Mouse (Mus musculus) thymus, adult 2 months (tissue): Measurements from ENCODE around the gene Agap3. TPM values are rescaled to one million over a fixed set of nuclear protein-coding genes. Genes with fewer than 3 reads are reported as not detected.

Experiments used
- DNase-seq: peaks from one replicate; pipeline ENCODE4 v3.0.0; 2021
- H3K27ac ChIP-seq: fragments of 200-500 bp; 2 replicates; pipeline ENCODE4 v1.5.1; 2012; ENCODE audit warnings: low read length, control low read depth; ENCODE audit not compliant: control insufficient read depth, insufficient read depth
- H3K27me3 ChIP-seq: fragments of 200-500 bp; 2 replicates; pipeline ENCODE4 v1.6.1; 2012; ENCODE audit warnings: mild to moderate bottlenecking, low read length, moderate library complexity, mixed read lengths; ENCODE audit not compliant: control insufficient read depth, insufficient read depth
- H3K36me3 ChIP-seq: fragments of 200-500 bp; 2 replicates; pipeline ENCODE4 v1.6.1; 2012; ENCODE audit warnings: mild to moderate bottlenecking, low read length, moderate library complexity; ENCODE audit not compliant: control insufficient read depth, insufficient read depth
- H3K4me1 ChIP-seq: fragments of 200-500 bp; replicated peaks from 2 replicates; pipeline ENCODE4 v1.6.1; 2012; ENCODE audit warnings: low read length; ENCODE audit not compliant: control insufficient read depth, insufficient read depth
- H3K4me3 ChIP-seq: fragments of 200-500 bp; 2 replicates; pipeline ENCODE4 v1.5.1; 2012; ENCODE audit warnings: mild to moderate bottlenecking, low read length, control low read depth, moderate library complexity; ENCODE audit not compliant: control insufficient read depth, insufficient read depth
- CTCF ChIP-seq: fragments of 200-500 bp; IDR thresholded peaks from 2 replicates; pipeline ENCODE4 v1.5.1; 2012; ENCODE audit warnings: mild to moderate bottlenecking, control low read depth, low read length, moderate library complexity, borderline replicate concordance; ENCODE audit not compliant: control insufficient read depth, poor library complexity, insufficient read depth; ENCODE audit errors: extremely low read depth
- POLR2A ChIP-seq: fragments of 200-500 bp; IDR thresholded peaks from 2 replicates; pipeline ENCODE4 v1.6.1; 2012; ENCODE audit warnings: mild to moderate bottlenecking, low read length, control low read depth, moderate library complexity; ENCODE audit not compliant: control insufficient read depth, poor library complexity, insufficient read depth; ENCODE audit errors: extremely low read depth
- WGBS: fragments of 180-500 bp; shearing (Covaris S2); methylation state at CpG from one replicate; pipeline ENCODE4 v1.1.7; 2018; 5-methylcytosine and 5-hydroxymethylcytosine counted together
- polyA plus RNA-seq: library from polyadenylated mRNA; depleted of rRNA; stranded (reverse); fragments of >200 nt; gene quantifications from 2 replicates; pipeline ENCODE4 v1.2.3, GENCODE M21; 2012

Gene Agap3
- polyA plus RNA-seq, 1 experiment: 111 TPM

DNA sequence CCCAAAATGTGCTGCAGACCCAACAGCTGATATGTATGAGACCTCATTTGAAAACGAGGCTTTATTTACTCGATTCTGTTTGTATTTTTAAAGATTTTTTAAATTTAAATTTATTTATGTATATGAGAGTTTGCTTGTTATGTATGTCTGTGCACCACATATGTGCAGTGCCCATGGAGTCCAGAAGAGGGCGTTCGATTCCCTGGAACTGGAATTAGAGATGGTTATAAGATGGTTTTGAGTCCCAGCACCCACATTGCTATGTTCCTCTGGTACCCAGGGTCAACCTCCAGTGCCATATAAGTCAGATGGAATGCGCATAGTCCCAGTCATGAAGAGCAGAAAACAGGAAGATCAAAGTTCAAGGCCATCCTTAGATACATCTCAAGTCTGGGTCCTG is 82.3 kb downstream of the Agap3 start:
- DNase-seq: no peak
- TF ChIP-seq POLR2A (no peak), CTCF (no peak)
- no peak overlapping the region for H3K27ac ChIP-seq
- 58% methylated on average over 5 of the region's 5 CpGs for WGBS
- H3K36me3 ChIP-seq: no peaks in the 10 kb centered on the region
- H3K4me1 ChIP-seq: no peaks in the 10 kb centered on the region
- no peaks in the 10 kb centered on the region; the same call in 1 of the 2 replicates for H3K27me3 ChIP-seq
- H3K4me3 ChIP-seq: no peak overlapping the region

- no peak overlapping the region for H3K4me3 ChIP-seq
- DNase-seq: no peak
- no peak for TF ChIP-seq POLR2A
- TF ChIP-seq CTCF: no peak
- 87% methylated on average over 3 of the region's 3 CpGs for WGBS
- no peaks in the 10 kb centered on the region for H3K4me1 ChIP-seq
- no peak overlapping the region for H3K27ac ChIP-seq
- no peaks in the 10 kb centered on the region; the same call in 1 of the 2 replicates for H3K27me3 ChIP-seq
- H3K36me3 ChIP-seq: no peaks in the 10 kb centered on the region
Measured at GRCm38 (mm10) chr5:24535731-24536130, 83.8 kb downstream of the Agap3 start.

DNA sequence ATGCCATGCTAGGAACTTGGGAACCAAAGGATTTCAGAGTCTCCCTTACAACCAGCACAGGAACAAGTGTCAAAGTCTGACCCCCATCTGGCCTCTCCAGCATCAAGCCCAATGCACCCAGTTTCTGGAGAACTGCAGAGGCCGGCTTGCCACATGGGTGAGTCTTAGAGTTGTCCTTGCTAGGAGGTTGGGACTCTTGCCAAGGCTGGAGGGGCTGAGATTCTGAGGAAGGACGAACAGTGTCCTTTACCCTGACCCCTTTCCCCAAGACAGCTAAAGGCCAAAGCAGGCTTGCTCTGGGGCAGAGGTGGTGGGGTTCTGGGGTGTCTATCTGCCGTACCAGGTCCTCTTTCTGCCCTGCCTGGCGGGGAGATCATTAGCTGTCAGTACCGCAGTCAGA is 84.5 kb downstream of the Agap3 start:
- no peak for TF ChIP-seq CTCF
- no peak for TF ChIP-seq POLR2A
- no peaks in the 10 kb centered on the region for H3K36me3 ChIP-seq
- H3K27me3 ChIP-seq: no peaks in the 10 kb centered on the region; the same call in 1 of the 2 replicates
- H3K27ac ChIP-seq: no peak overlapping the region
- no peak for DNase-seq
- no peaks in the 10 kb centered on the region for H3K4me1 ChIP-seq
- H3K4me3 ChIP-seq: no peak overlapping the region
- 90% methylated on average over 5 of the region's 5 CpGs for WGBS

- Histone ChIP-seq H3K4me3 (no peak overlapping the region), H3K27ac (no peak overlapping the region), H3K36me3 (no peaks in the 10 kb centered on the region), H3K27me3 (no peaks in the 10 kb centered on the region; the same call in 1 of the 2 replicates), H3K4me1 (no peaks in the 10 kb centered on the region)
- TF ChIP-seq POLR2A: no peak
- TF ChIP-seq CTCF: no peak
- 88% methylated on average over 16 of the region's 16 CpGs for WGBS
- no peak for DNase-seq
Measured at GRCm38 (mm10) chr5:24537618-24538017, 85.6 kb downstream of the Agap3 start.

GRCm38 (mm10) chr5:24539571-24540296 is 87.8 kb downstream of the Agap3 start:
- no peak for DNase-seq
- Histone ChIP-seq H3K36me3 (no peaks in the 10 kb centered on the region), H3K4me3 (no peak overlapping the region), H3K4me1 (peaks cover 5% of the 10 kb centered on the region), H3K27ac (no peak overlapping the region), H3K27me3 (no peaks in the 10 kb centered on the region; the same call in 1 of the 2 replicates)
- WGBS: 95% methylated on average over 22 of the region's 22 CpGs
- no peak for TF ChIP-seq CTCF

GRCm38 (mm10) chr5:24540387-24541143 is 88.6 kb downstream of the Agap3 start, which contains the start of gene Asb10:
Gene Asb10 (minus strand): TSS chr5:24540978.
- WGBS: 25% methylated on average over 14 of the region's 14 CpGs
- H3K4me1 ChIP-seq: peaks cover 5% of the 10 kb centered on the region
- H3K27ac ChIP-seq: no peak within 1 kb of the TSS
- no peaks in the 10 kb centered on the region; the same call in 1 of the 2 replicates for H3K27me3 ChIP-seq
- no peak for DNase-seq
- TF ChIP-seq CTCF (no peak), POLR2A (no peak)
- H3K4me3 ChIP-seq: no peak within 1 kb of the TSS
- no peaks in the 10 kb centered on the region for H3K36me3 ChIP-seq

DNA sequence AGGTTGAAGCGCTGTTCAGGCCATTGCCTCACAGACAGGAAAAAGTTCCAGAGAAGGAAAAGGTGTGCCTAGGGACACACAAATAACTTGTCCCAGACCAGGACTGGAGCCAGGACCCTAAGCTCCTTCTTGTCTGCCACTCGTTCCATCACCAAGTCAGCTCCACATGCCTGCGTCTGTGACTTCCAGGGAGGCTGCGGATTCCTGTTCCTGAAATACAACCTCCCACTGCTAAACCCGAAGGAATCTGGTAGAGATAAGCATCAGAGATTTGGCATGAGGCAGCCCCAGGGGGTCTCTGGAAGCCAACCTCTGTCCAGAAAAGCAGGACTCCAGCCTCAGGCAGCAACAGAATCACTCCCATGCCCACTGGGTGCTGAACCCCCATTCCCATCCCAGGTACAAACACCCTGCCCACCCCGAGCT is 89.2 kb downstream of the Agap3 start:
- Histone ChIP-seq H3K27ac (no peak overlapping the region), H3K4me3 (no peak overlapping the region), H3K27me3 (no peaks in the 10 kb centered on the region), H3K36me3 (no peaks in the 10 kb centered on the region), H3K4me1 (peaks cover 5% of the 10 kb centered on the region)
- DNase-seq: no peak
- TF ChIP-seq POLR2A (no peak), CTCF (no peak)
- WGBS: 31% methylated on average over 6 of the region's 6 CpGs
